Mouse (Mus musculus): Measurements from ENCODE around the gene Tff1. TPM values are rescaled to one million over a fixed set of nuclear protein-coding genes. Genes with fewer than 3 reads are reported as not detected.

The Tff1 gene
- not detected for polyA plus RNA-seq (2017; shearing (Covaris generic))

DNA sequence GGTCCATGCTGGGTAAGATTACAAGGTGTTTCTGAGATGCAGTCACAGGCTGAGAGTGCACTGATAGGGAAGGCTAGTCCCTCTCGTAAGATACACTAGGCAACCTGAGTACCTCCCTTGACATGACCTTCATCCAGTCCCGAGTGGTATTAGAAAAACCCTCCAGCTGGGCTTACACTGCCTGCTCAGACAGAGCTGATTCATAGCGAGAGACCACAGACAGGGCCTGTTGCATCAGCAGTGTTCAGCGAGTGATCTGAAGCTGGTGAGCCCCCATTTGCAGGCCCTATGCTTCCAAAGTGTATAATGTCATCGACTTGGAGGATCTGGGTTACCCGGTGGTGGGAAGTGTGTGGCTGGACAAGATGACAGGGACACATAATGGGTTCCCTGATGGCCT, at the start of gene Tff1:
Tff1 (minus strand) TSS at position 151 of the 400 bp plus-strand sequence.

DNA sequence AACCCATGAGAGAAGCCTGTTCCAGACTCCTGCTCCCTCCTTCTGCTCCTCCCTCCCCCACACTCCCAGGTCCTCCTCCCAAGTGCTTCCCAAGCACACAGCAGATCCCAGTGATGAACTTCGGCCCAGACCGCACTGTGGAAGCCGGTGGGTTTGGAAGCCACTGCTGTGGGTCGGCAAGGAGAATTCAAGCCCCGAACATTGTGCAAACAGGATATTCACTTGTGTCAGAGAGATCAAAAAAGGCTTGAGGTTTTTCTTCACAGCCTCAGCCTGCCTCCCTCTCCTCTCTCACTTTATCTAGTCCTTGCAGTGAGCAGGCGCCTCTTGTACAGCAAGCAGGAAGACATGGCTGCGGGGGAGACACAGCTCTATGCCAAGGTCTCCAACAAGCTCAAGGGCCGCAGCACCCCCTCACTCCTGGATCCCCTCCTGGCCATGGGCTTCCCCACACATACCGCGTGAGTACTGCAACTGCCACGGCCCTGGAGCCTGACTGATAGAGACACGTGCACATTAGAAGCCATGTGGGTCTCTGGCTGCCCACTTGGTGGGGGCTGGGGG, 42.8 kb upstream of the Tff1 start, which contains the start of gene Ubash3a:
Ubash3a (plus strand) TSS at position 103 of the 564 bp plus-strand sequence.

DNA sequence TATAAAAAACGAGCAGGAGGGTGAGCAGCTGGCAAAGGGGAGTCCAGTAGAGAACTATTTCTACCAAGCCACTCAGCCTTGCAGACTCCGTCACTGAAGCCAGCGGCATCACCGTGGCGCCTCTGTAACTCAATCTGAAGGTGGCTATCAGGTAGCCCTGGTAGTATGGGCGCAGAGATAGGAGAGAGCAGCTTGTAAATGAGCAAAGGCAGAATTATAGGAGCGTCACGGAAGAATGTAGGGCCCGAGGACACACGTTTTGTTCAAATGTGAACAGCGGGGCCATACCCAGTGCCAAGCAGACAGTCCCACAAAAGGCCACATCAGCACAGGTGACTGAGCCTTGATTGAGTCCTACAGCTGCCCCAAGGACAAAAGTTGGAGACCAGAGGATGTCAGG, 33.8 kb upstream of the Tff1 start, which contains the start of gene Tmprss3:
Tmprss3 (minus strand) TSS at position 101 of the 400 bp plus-strand sequence.

DNA sequence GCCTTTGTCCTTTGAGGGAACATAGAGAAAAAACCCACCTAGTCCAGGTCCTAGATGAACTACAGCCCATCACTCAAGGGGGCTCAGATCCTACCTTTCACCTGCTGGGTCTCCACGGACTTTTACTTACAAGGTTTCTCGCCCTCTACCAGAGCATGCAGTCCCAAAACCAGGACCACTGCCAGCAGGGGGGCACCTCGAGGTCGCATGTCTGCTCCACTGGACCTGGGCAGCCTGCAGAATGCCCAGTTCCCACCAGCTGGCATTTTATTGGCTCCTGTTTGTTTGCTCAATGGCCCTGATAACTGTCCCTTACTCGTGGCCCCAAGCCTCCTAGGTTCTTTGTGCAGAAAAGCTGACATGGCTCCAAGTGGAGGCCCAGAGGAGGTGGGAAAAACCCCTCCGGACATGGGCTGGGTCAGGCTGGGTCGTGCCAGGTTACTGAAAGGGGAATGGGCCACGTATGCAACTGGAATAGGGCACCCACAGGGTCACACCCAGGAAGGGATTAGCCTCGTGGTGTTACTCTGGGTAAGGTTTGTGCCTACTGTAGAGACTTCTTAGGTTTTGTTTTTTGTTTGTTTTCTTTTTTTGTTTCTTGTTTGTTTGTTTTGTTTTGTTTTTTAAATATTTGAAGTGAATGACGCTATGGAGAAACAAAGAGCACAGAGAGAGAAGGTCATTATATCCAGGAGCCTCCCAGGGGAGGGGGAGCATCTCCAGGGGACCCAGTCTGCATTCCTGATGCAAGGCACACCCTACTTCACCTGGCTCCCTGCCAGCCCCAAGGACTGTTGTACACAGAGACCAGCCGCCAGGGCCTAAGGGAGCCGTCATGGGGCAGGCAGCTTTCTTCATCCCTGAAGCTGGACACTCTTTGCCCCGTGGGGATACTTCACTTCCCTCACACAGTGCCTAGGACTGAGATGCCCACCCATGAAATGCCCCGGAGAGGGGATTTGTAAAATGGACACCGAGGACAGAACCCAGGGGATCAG, 20.7 kb downstream of the Tff1 start, which contains the start of gene Tff2:
Tff2 (minus strand) TSS at position 243 of the 998 bp plus-strand sequence.

DNA sequence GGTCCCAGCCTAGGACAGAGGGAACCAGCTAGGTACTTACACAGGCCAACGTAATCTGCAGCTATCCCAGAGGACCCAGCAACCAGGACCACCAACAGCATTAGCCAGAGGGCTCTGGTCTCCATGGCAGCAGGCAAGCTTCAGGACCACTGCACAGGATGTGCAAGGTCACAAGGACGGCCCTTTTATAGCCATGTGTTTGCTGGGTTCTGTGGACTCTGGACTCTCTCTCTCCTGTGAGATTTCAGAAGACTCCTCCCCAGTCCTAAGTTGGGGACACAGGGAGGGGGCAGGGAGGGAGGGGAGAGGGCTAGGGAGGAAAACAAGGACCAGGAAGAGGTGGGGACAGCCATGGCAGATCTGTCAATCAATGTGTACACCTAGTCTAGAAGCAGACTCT, 35.6 kb downstream of the Tff1 start, which contains the start of gene Tff3:
Tff3 (minus strand) TSS at position 195 of the 400 bp plus-strand sequence.

Other genes with a start within 250 kb of the Tff1 start
- gene Umodl1, start 210.6 kb downstream of the Tff1 start, polyA plus RNA-seq (2017; shearing (Covaris generic)) = not detected
- gene Abcg1, start 107.6 kb downstream of the Tff1 start, polyA plus RNA-seq (2017; shearing (Covaris generic)) = 43.9 TPM
- gene Tff3, start 35.6 kb downstream of the Tff1 start, polyA plus RNA-seq (2017; shearing (Covaris generic)) = not detected
- gene Tff2, start 21.0 kb downstream of the Tff1 start, polyA plus RNA-seq (2017; shearing (Covaris generic)) = not detected
- gene Tmprss3, start 33.7 kb upstream of the Tff1 start, polyA plus RNA-seq (2017; shearing (Covaris generic)) = not detected
- gene Ubash3a, start 42.6 kb upstream of the Tff1 start, polyA plus RNA-seq (2017; shearing (Covaris generic)) = 265 TPM
- gene Rsph1, start 112.1 kb upstream of the Tff1 start, polyA plus RNA-seq (2017; shearing (Covaris generic)) = 0.35 TPM
- 63.3 TPM for gene Slc37a1, start 121.5 kb upstream of the Tff1 start, polyA plus RNA-seq (2017; shearing (Covaris generic))
- gene Pde9a, start 220.9 kb upstream of the Tff1 start, polyA plus RNA-seq (2017; shearing (Covaris generic)) = not detected